Mouse (Mus musculus) right cerebral cortex, postnatal 25 days (tissue): Measurements from ENCODE around the gene Dnah14.

Source experiments
- DNase-seq: peaks from one replicate; pipeline ENCODE4 v3.0.0; 2022

Gene Dnah14

DNA sequence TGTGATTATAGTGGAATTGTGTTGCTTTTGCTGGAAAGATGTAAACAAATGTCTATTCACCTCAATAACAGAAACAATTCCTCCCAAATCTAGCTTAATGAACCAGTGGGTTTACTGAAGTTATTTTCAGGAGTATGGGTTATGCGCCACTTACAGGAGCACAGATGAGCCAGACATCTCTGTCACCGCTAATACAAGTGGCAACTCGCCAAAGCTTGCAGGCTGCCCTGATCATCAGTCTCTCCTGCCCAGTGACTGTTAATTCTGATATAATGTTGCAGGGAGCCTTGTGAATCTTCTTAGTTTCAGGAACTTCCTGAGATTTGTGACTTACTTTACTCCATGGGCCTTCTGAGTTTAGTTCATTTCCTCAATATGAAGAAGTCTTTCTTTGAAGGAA, 223.6 kb downstream of the Dnah14 start:
- no peak for DNase-seq

DNA sequence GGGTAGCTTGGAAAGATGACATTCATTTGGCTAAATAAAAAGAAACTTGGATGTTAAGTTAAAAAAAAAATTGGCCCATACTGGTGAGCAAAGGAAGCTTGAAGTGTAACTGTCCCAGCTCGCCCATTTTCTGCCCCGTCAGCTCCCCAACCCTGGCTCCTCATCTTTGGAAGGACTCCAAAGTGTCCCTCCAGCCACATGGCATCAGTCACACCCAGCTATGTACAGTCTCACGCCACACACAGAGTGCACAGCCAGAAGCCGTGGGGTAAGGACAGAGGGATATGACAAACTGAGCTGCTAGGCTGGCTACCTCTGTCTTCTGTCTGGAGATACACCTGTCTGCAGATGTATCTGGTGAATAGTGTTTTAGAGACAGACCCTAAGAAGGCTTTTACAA, 224.3 kb downstream of the Dnah14 start:
- no peak for DNase-seq

GRCm38 (mm10) chr1:181811481-181812223, 235.3 kb downstream of the Dnah14 start:
- no peak for DNase-seq

- DNase-seq: no peak
These were observed 250.4 kb downstream of the Dnah14 start for GRCm38 (mm10) chr1:181826716-181827115.

- no peak for DNase-seq
These were observed 252.0 kb downstream of the Dnah14 start for GRCm38 (mm10) chr1:181828365-181828764.

- DNase-seq: peak; percentile 25
These were observed 256.4 kb downstream of the Dnah14 start for GRCm38 (mm10) chr1:181832720-181833119.

- no peak for DNase-seq
These were observed 256.8 kb downstream of the Dnah14 start for GRCm38 (mm10) chr1:181833143-181833542.

GRCm38 (mm10) chr1:181838111-181838510, 261.8 kb downstream of the Dnah14 start:
- no peak for DNase-seq

DNA sequence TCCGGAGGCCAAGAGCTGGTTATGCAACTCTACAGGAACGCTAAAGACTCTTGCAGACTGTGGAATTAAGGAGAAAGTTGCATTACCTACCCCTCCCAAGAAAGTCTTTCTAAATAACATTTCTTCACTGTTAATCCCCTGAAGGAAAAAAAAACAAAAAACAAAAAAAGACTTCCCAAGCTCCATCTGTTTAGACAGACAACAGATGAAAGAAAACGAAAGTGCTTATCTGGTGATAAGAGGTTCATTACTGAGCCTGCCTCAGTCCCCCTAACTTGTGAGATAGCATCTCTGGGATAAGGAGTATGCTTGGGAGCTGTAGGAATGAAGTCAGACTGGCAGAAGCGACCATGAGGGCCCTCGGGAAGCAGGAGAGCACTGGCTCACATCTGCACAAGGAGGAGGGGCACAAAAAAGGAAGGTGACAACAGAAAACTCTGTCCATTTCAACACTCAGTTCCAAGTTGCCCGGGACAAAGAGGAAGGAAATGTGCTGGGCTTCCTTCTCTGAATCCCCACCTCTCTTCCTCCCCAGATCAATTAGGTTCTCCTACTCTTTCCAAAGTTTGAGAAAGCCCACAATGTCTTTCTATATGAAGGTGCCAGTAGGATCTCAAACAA, 263.5 kb downstream of the Dnah14 start:
- no peak for DNase-seq

GRCm38 (mm10) chr1:181841396-181841795, 265.0 kb downstream of the Dnah14 start:
- no peak for DNase-seq

DNA sequence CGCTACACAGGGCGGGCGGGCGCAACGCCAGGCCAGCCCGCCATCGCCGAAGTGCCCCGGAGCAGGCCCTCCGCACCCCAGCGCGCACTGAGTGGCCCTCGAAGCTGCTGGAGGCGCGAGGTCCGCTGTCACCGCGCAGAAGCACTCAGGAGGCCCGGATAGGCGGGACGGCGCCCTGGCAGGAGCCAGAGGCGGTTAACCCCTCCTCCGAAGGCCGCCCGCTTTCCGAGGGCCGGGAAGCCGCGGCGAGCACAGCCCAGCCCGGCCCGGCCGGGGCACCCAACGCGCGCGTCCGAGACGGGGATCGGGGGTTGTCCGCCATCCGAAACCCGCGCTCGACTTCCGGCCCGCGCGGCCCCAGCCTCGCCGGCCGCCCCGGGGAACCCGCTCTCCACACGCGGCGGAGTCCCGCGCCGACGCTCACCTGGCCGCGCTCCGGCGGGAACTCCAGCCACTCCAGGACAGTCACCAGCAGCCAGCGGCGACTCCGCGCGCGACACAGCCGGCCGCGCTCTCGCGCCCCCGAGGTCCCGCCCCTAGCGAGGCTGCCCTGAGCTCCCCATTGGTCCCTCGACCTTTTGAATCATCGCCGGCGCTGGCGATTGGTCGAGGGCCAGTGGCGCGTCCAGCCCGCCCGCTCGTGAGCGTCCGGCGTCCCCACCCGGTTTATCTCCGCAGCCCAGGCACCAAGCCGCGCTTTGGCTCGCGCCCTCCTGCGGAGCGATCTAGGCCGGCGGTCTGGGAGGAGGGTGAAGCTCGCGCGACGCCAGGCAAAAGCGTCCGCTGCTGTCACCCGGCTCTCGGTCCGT, 265.7 kb downstream of the Dnah14 start:
- peak; percentile 96 for DNase-seq

- DNase-seq: peak; percentile 11
These were observed 266.4 kb downstream of the Dnah14 start, which contains the start of gene Lbr for GRCm38 (mm10) chr1:181842781-181843180. Gene Lbr (minus strand): TSS chr1:181843046.

DNA sequence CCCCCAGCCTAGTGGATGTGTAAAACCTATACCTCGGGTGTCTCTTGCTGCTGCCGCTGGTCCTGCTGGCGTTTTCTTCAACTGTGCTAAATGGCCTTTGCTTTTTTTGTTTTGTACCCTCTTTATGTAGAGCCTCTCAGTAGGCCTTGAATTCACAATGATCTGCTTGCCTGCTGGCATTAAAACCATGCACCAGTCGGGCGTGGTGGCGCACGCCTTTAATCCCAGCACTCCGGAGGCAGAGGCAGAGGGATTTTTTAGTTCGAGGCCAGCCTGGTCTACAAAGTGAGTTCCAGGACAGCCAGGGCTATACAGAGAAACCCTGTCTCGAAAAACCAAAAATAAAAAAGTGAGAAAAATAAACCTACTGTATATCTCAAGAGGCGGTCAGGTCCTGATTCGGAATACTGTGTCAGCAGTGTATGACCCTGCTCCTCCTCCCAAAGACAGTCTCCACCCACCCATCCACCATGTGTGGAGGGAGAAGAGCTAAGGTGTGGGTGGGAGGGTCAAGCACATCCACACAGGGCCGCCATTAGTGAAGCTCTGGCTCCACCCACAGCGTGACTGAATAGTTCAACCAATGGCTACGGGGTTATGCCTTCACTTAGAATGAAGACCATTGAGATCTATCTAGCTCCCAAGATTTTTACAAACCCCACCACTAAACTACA, 268.7 kb downstream of the Dnah14 start:
- DNase-seq: no peak

DNA sequence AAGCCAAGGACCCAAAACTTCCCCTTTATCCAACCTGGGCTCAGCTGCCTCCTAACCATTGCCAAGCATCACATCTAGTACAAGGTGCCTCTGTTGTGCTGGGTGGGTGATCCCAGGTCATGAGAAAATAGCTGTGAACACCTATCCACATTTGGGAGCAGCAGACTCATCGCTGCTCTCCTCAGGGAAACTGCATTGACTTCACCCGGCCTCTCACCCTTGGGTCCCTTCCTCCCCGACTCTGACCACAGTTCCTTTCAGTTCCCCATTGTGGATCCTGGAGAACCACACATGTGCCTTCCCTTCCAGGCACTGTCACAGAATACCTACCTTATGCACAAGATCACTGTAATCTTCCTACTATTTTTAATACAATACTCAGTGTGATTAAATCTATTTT, 269.4 kb downstream of the Dnah14 start:
- no peak for DNase-seq

DNA sequence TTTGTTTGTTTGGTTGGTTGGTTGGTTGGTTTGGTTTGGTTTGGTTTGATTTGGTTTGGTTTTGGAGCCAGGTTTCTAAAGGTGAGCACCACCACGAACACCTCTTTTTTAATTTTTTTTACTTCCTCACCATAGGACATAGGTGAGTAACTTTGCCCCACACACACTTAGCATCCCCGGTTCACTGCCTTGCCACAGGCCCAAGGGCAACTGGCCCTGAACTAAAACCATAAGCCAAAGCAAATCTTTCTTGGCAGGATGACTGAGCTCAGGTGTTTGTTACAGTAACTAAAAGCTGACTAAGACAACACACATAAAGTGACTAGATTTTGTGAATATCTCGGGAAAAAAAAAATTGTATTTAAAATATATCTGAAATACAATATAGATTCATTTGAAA, 271.0 kb downstream of the Dnah14 start:
- no peak for DNase-seq

DNA sequence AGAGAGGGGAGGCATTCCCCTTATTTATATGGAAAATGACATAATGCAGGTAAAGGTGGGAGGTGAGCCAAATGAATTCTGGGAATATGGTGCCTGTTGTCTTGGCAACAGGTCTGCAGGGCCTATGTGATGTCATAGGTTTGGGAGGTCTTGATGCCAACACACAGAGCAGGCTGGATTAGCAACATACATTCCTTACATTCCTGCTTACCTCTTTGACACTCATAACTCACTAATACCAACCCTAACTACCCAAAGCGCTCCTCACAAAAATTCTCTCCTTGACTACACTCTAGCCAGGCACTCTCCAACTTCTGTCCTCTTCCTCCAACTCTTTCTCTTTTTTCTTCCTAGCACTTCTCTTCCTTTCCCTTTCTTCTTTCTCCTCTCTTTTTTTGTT, 271.9 kb downstream of the Dnah14 start:
- no peak for DNase-seq

DNA sequence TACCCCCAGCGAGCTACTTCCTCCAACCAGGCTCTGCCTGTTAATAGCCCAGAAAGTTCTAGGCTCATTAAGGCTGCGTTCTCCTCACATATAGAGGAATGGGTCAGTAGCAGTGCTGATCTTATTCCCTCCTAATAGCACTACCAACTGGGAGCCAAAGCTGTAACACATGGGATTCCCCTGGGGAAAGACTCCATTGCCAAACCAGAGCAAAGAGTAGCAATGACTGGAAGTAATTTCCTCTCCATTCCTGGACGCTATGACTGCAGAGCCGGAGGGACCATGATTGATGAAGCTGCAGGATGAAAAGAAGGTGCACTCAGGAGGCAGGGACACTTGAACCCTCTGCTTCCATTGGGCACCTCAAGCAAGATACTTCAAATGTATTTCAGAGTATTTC, 274.1 kb downstream of the Dnah14 start:
- no peak for DNase-seq

DNA sequence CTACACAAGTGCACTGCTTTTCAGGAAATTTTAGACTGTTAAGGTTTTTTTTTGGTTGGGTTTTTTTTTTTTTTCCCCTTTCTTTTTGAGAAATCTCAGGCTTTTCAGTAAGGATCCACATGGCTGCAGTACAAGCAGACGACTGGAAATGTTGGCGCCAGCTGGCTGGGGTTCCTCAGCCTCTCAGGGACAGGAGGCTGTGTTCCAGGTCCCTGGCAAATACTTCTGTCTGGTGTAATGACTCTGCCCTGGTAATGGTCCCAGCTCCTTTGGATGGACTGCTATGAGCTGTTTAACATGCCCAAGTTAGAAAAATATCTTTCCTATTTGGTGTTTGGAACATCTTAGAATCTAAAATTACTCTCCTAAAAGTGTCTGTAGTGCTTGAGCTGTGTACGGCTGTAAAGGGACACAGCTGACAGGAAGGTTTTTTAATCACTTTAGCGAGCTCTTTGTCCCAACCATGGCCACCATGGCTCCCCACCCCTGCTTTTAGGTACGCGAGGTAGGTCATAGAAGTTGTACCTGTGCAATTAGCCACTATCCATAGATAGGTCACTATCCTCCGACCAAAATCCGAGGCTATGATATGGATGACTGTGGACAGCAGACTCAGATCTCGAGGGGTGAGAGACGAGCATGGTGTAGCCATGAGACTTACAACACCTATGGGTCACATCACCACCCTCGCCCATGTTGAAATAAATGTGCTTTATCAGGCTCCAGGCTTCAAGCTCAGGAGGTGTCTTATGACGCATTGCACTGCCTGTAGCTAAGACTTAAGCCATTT, 275.4 kb downstream of the Dnah14 start:
- DNase-seq: peak; percentile 54

- DNase-seq: no peak
These were observed 276.1 kb downstream of the Dnah14 start for GRCm38 (mm10) chr1:181852466-181852865.

- DNase-seq: no peak
These were observed 276.9 kb downstream of the Dnah14 start for GRCm38 (mm10) chr1:181853081-181853736.

DNA sequence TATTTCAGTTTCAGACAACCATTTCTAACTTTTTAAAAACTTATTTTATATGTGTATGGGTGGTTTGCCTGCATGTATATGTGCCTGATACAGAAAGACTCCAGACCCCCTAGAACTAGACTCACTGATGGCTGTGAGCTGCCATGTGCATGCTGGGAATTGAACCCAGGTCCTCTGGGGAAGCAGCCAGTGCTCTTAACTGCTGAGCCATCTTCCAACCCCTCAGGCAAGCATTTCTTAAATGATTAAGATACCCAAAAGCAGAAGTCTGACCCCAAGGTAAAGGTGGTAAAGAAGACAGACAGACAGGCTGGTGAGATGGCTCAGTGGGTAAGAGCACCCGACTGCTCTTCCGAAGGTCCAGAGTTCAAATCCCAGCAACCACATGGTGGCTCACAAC, 278.5 kb downstream of the Dnah14 start:
- DNase-seq: no peak

DNA sequence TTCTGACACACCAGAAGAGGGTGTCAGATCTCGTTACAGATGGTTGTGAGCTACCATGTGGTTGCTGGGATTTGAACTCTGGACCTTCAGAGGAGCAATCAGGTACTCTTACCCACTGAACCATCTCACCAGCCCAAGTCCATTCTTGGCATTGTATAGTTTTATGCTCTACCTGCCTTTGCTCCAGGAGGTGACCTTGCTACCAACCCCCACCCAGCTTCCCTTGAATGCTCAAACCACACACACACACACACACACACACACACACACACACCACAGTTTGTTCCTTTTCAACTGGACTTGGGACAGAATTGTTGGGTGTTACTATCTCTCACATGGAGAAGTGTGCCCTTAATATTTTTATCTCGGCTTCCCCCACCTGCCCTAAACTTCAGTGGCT, 280.0 kb downstream of the Dnah14 start:
- no peak for DNase-seq
